Mouse (Mus musculus) testis, adult 2 months (tissue): ENCODE results near the gene Shcbp1l.

Experiments used
- CTCF ChIP-seq: fragments of 200-500 bp; IDR thresholded peaks from 2 replicates; pipeline ENCODE4 v1.5.1; 2012; ENCODE audit warnings: low read depth, mild to moderate bottlenecking, inconsistent platforms, low read length, moderate library complexity; ENCODE audit not compliant: control insufficient read depth, insufficient read depth, insufficient replicate concordance
- POLR2A ChIP-seq: fragments of 200-500 bp; IDR thresholded peaks from 2 replicates; pipeline ENCODE4 v1.6.1; 2012; ENCODE audit warnings: low read depth, mild to moderate bottlenecking, inconsistent platforms, low read length, moderate library complexity; ENCODE audit not compliant: control insufficient read depth

DNA sequence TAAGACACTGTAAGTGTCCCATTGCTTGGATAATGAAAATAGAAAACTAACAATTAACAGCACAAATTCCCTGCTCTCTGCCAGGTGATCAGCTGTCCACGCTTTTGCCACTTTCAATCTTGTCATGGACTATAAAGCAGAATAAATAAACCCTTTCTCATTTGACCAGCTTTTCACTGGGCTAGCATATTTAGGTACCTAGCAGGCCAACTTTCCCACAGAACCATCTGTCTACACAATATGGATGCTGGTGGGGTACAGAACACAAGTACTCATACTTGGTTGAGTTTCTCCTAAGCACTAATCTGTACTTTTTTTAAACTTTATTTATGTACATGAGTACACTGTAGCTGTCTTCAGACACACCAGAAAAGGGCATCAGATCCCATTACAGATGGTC is 54.3 kb downstream of the Shcbp1l start:
- TF ChIP-seq CTCF (no peak), POLR2A (no peak)
